Mouse (Mus musculus) layer of hippocampus, adult 2 months (tissue): ENCODE data around the gene Tox2. TPM values are rescaled to one million over a fixed set of nuclear protein-coding genes. Genes with fewer than 3 reads are reported as not detected.
A peak's percentile ranks its signal among the peaks of the same experiment; 100 is the strongest.

Experiments used
- DNase-seq, 2 experiments: peaks; one replicate each; pipeline ENCODE4 v3.0.0; 2022; ENCODE audit warnings: low spot score in 2 of 2
- H3K27ac ChIP-seq: fragments of 200-600 bp; 2 replicates; pipeline ENCODE4 v1.8.1; 2022
- H3K4me3 ChIP-seq: fragments of 200-600 bp; 2 replicates; pipeline ENCODE4 v1.8.1; 2022; ENCODE audit warnings: mild to moderate bottlenecking
- CTCF ChIP-seq: fragments of 200-600 bp; conservative IDR thresholded peaks from 2 replicates; pipeline ENCODE4 v1.8.1; 2022; ENCODE audit warnings: antibody characterized with exemption, mild to moderate bottlenecking, moderate library complexity
- total RNA-seq, 2 experiments: library from RNA; stranded (reverse); gene quantifications; 2 replicates each; pipeline ENCODE4 v1.2.3; 2021

Tox2 gene
- total RNA-seq, 2 experiments from 2014 or later = 20.8 to 21.3 TPM

- Histone ChIP-seq H3K4me3 (no peak overlapping the region), H3K27ac (no peak overlapping the region)
- DNase-seq = no peak
- TF ChIP-seq CTCF = no peak
Measured at GRCm38 (mm10) chr2:163248912-163249311, 46.0 kb downstream of the Tox2 start.

GRCm38 (mm10) chr2:163252645-163253044 is 49.7 kb downstream of the Tox2 start:
- H3K4me3 ChIP-seq = no peak overlapping the region
- DNase-seq = no peak
- H3K27ac ChIP-seq = no peak overlapping the region
- peak; percentile 41 for TF ChIP-seq CTCF

- no peak for DNase-seq
- Histone ChIP-seq H3K4me3 (no peak overlapping the region), H3K27ac (0 out of 2 replicates have a peak overlapping the region, but pooled peaks have one; percentile 3)
- no peak for TF ChIP-seq CTCF
Measured at GRCm38 (mm10) chr2:163253248-163254099, 50.5 kb downstream of the Tox2 start.

- H3K27ac ChIP-seq = no peak overlapping the region
Measured at GRCm38 (mm10) chr2:163254228-163254627, 51.3 kb downstream of the Tox2 start.

GRCm38 (mm10) chr2:163256765-163257164 is 53.8 kb downstream of the Tox2 start:
- no peak overlapping the region for H3K4me3 ChIP-seq
- TF ChIP-seq CTCF = no peak
- no peak overlapping the region for H3K27ac ChIP-seq
- DNase-seq = no peak

More at GRCm38 (mm10) chr2:163254228-163254627, 51.3 kb downstream of the Tox2 start:
- DNase-seq = no peak
- no peak overlapping the region for H3K4me3 ChIP-seq
- TF ChIP-seq CTCF = no peak

- TF ChIP-seq CTCF = no peak
- DNase-seq = no peak
- H3K27ac ChIP-seq = no peak overlapping the region
- no peak overlapping the region for H3K4me3 ChIP-seq
Measured at GRCm38 (mm10) chr2:163261362-163262054, 58.6 kb downstream of the Tox2 start.

GRCm38 (mm10) chr2:163262055-163262420 is 59.1 kb downstream of the Tox2 start:
- Histone ChIP-seq H3K4me3 (no peak overlapping the region), H3K27ac (no peak overlapping the region)
- no peak for TF ChIP-seq CTCF
- no peak for DNase-seq

GRCm38 (mm10) chr2:163267097-163267496 is 64.2 kb downstream of the Tox2 start:
- no peak for TF ChIP-seq CTCF
- H3K4me3 ChIP-seq = no peak overlapping the region
- no peak overlapping the region for H3K27ac ChIP-seq
- no peak for DNase-seq

GRCm38 (mm10) chr2:163271581-163272492 is 68.9 kb downstream of the Tox2 start:
- TF ChIP-seq CTCF = no peak
- no peak overlapping the region for H3K27ac ChIP-seq

GRCm38 (mm10) chr2:163273815-163274214 is 70.9 kb downstream of the Tox2 start:
- Histone ChIP-seq H3K4me3 (no peak overlapping the region), H3K27ac (no peak overlapping the region)
- no peak for DNase-seq
- peak; percentile 68 for TF ChIP-seq CTCF

More at GRCm38 (mm10) chr2:163271581-163272492, 68.9 kb downstream of the Tox2 start:
- DNase-seq = no peak
- no peak overlapping the region for H3K4me3 ChIP-seq

GRCm38 (mm10) chr2:163275986-163276385 is 73.1 kb downstream of the Tox2 start:
- Histone ChIP-seq H3K4me3 (no peak overlapping the region), H3K27ac (no peak overlapping the region)
- TF ChIP-seq CTCF = no peak
- no peak for DNase-seq

GRCm38 (mm10) chr2:163277979-163278378 is 75.1 kb downstream of the Tox2 start:
- no peak for DNase-seq
- H3K4me3 ChIP-seq = no peak overlapping the region
- TF ChIP-seq CTCF = no peak
- H3K27ac ChIP-seq = no peak overlapping the region
